In genomic region chr13:41353676-41354075, GRCm38 (mm10) we compare ENCODE assay signal across 17 mouse cellular contexts.
A peak's percentile ranks its signal among the peaks of the same experiment; 100 is the strongest.
DNase-seq lines count a peak whose midpoint lies in the region; ATAC-seq lines count a peak whose summit lies in the region.
"Had no signal": no experiment of that assay in that cellular context is flagged by ENCODE, and none has a peak within 500 bp of the region (broad histone marks: within the 10 kb centered on the region; RNA-seq: fewer than 3 reads in every experiment).

No protein-coding gene starts in this region.

- H3K4me2 ChIP-seq in forebrain, embryonic 12.5 days, result no peak overlapping the region
- H3K4me2 ChIP-seq in limb, embryonic 13.5 days (replicated peaks), result peak overlapping the region; percentile 46; the same call in 1 of the 2 replicates
- H3K4me2 ChIP-seq in intestine, embryonic 16.5 days (ENCODE audit: low read depth, low read length), result no peak overlapping the region
- H3K4me2 ChIP-seq in neural tube, embryonic 13.5 days, result peak overlapping the region; percentile 85
- H3K4me2 ChIP-seq: liver, embryonic 11.5 days had no signal

- H3K4me3 ChIP-seq in forebrain, embryonic 10.5 days, result no peak overlapping the region
- no peak overlapping the region for H3K4me3 ChIP-seq in forebrain, embryonic 12.5 days (replicated peaks)
- no peak overlapping the region for H3K4me3 ChIP-seq in limb, embryonic 13.5 days
- no peak overlapping the region for H3K4me3 ChIP-seq in limb, embryonic 10.5 days
- no peak overlapping the region for H3K4me3 ChIP-seq in intestine, embryonic 16.5 days (ENCODE audit: low read length)
- H3K4me3 ChIP-seq in neural tube, embryonic 13.5 days, result no peak overlapping the region

- no peaks in the 10 kb centered on the region for H3K27me3 ChIP-seq in forebrain, embryonic 10.5 days (ENCODE audit: poor library complexity, severe bottlenecking)
- H3K27me3 ChIP-seq in forebrain, embryonic 12.5 days, result no peaks in the 10 kb centered on the region
- no peaks in the 10 kb centered on the region for H3K27me3 ChIP-seq in limb, embryonic 13.5 days
- no peaks in the 10 kb centered on the region for H3K27me3 ChIP-seq in limb, embryonic 10.5 days (ENCODE audit: low read depth, poor library complexity, severe bottlenecking)
- H3K27me3 ChIP-seq in intestine, embryonic 16.5 days (replicated peaks; ENCODE audit: control insufficient read depth, insufficient read depth, low read length), result no peaks in the 10 kb centered on the region
- no peaks in the 10 kb centered on the region for H3K27me3 ChIP-seq in neural tube, embryonic 13.5 days

- 81% methylated on average over 3 of the region's 3 CpGs for WGBS in forebrain, embryonic 10.5 days
- WGBS in forebrain, embryonic 12.5 days, result 75% methylated on average over 3 of the region's 3 CpGs
- 51% methylated on average over 3 of the region's 3 CpGs for WGBS in limb, embryonic 13.5 days
- 82% methylated on average over 3 of the region's 3 CpGs for WGBS in limb, embryonic 10.5 days
- WGBS in intestine, embryonic 16.5 days, result 55% methylated on average over 3 of the region's 3 CpGs
- WGBS in neural tube, embryonic 13.5 days, result 75% methylated on average over 3 of the region's 3 CpGs

- peaks cover 7% of the 10 kb centered on the region; the same call in 1 of the 2 replicates for H3K36me3 ChIP-seq in forebrain, embryonic 10.5 days (replicated peaks)
- H3K36me3 ChIP-seq in forebrain, embryonic 12.5 days (replicated peaks), result no peaks in the 10 kb centered on the region
- H3K36me3 ChIP-seq in limb, embryonic 13.5 days, result no peaks in the 10 kb centered on the region
- no peaks in the 10 kb centered on the region for H3K36me3 ChIP-seq in limb, embryonic 10.5 days
- H3K36me3 ChIP-seq in intestine, embryonic 16.5 days (ENCODE audit: control insufficient read depth, insufficient read depth, low read length), result no peaks in the 10 kb centered on the region
- H3K36me3 ChIP-seq in neural tube, embryonic 13.5 days, result no peaks in the 10 kb centered on the region

- no peaks in the 10 kb centered on the region for H3K9me3 ChIP-seq in forebrain, embryonic 10.5 days
- H3K9me3 ChIP-seq in forebrain, embryonic 12.5 days, result no peaks in the 10 kb centered on the region
- H3K9me3 ChIP-seq in limb, embryonic 13.5 days, result no peaks in the 10 kb centered on the region
- no peaks in the 10 kb centered on the region for H3K9me3 ChIP-seq in limb, embryonic 10.5 days (replicated peaks)
- H3K9me3 ChIP-seq in intestine, embryonic 16.5 days (ENCODE audit: control insufficient read depth, low read length), result no peaks in the 10 kb centered on the region
- no peaks in the 10 kb centered on the region for H3K9me3 ChIP-seq in neural tube, embryonic 13.5 days

- ATAC-seq in forebrain, embryonic 12.5 days (ENCODE audit: low FRiP score), result no peak
- ATAC-seq in limb, embryonic 13.5 days (ENCODE audit: low FRiP score, low read depth), result no peak
- no peak for ATAC-seq in intestine, embryonic 16.5 days
- ATAC-seq in neural tube, embryonic 13.5 days (ENCODE audit: low read depth), result no peak
- ATAC-seq: CD4-positive, CD25-positive, alpha-beta regulatory T cell, adult 4 months had no signal

- DNase-seq in forebrain, embryonic 10.5 days (ENCODE audit: extremely low spot score, low spot score), result no peak
- no peak for DNase-seq in limb, embryonic 10.5 days (ENCODE audit: low spot score)
- no peak for DNase-seq in cerebellum, adult 8-10 months
- DNase-seq: adrenal gland, postnatal 14 days; cerebellum, adult 11 months; cerebellum, postnatal 14 days; heart, postnatal 36 days; kidney, adult 18-20 months; kidney, postnatal 14 days; thymus, postnatal 14 days had no signal

- H3K9ac ChIP-seq in forebrain, embryonic 12.5 days, result no peak overlapping the region
- H3K9ac ChIP-seq in limb, embryonic 13.5 days, result no peak overlapping the region
- no peak overlapping the region for H3K9ac ChIP-seq in intestine, embryonic 16.5 days (ENCODE audit: low read depth, low read length)
- H3K9ac ChIP-seq in neural tube, embryonic 13.5 days, result no peak overlapping the region
- H3K9ac ChIP-seq: hindbrain, embryonic 14.5 days had no signal

- peaks cover 81% of the 10 kb centered on the region for H3K4me1 ChIP-seq in forebrain, embryonic 10.5 days
- H3K4me1 ChIP-seq in forebrain, embryonic 12.5 days, result peaks cover 55% of the 10 kb centered on the region
- H3K4me1 ChIP-seq in limb, embryonic 13.5 days, result peaks cover 62% of the 10 kb centered on the region
- H3K4me1 ChIP-seq in limb, embryonic 10.5 days, result peaks cover 33% of the 10 kb centered on the region
- H3K4me1 ChIP-seq in intestine, embryonic 16.5 days (ENCODE audit: control insufficient read depth, insufficient read depth, low read length), result peaks cover 30% of the 10 kb centered on the region
- H3K4me1 ChIP-seq in neural tube, embryonic 13.5 days (replicated peaks), result peaks cover 62% of the 10 kb centered on the region

- H3K27ac ChIP-seq in forebrain, embryonic 10.5 days, result 0 out of 2 replicates have a peak overlapping the region, but pooled peaks have one; percentile 79
- H3K27ac ChIP-seq in forebrain, embryonic 12.5 days, result no peak overlapping the region
- peak overlapping the region; percentile 8; the same call in 1 of the 2 replicates for H3K27ac ChIP-seq in limb, embryonic 13.5 days
- no peak overlapping the region for H3K27ac ChIP-seq in limb, embryonic 10.5 days
- H3K27ac ChIP-seq in intestine, embryonic 16.5 days (ENCODE audit: low read length), result peak overlapping the region; percentile 56; the same call in 1 of the 2 replicates
- no peak overlapping the region for H3K27ac ChIP-seq in neural tube, embryonic 13.5 days (replicated peaks)

Comparison
In these comparisons a context has a peak if more than half of its experiments do, and no peak if none do; other contexts are left out.
1. H3K27ac ChIP-seq: peak in forebrain, embryonic 10.5 days (single experiment), limb, embryonic 13.5 days (single experiment) and intestine, embryonic 16.5 days (single experiment); none in forebrain, embryonic 12.5 days (single experiment), limb, embryonic 10.5 days (single experiment) and neural tube, embryonic 13.5 days (single experiment).
2. H3K4me2 ChIP-seq: peak in limb, embryonic 13.5 days (single experiment) and neural tube, embryonic 13.5 days (single experiment); none in forebrain, embryonic 12.5 days (single experiment) and intestine, embryonic 16.5 days (single experiment).